Mouse (Mus musculus): ENCODE measurements at regions not wholly inside any gene's neighbourhood (a gene's known extent, or its start where the extent isn't known, plus 50 kb on each side); places are given as distances from the start of the nearest gene placed in this dataset.

GRCm38 (mm10) chr9:61016673-61017072 lies 222.3 kb downstream of the Uaca start:
- no peak for ATAC-seq (ENCODE audit: low FRiP score, low read depth)
- H3K4me1 ChIP-seq (ENCODE audit: control insufficient read depth, insufficient read depth, low read length): peaks cover 23% of the 10 kb centered on the region; the same call in 1 of the 2 replicates

GRCm38 (mm10) chr9:61019938-61020337 lies 225.6 kb downstream of the Uaca start:
- no peaks in the 10 kb centered on the region for H3K36me3 ChIP-seq (ENCODE audit: control insufficient read depth, insufficient read depth, low read length)
- no peak overlapping the region for H3K9ac ChIP-seq (ENCODE audit: low read depth, low read length, severe bottlenecking)
- H3K27me3 ChIP-seq (ENCODE audit: control insufficient read depth, insufficient read depth, low read length): no peaks in the 10 kb centered on the region
- peaks cover 14% of the 10 kb centered on the region; the same call in 1 of the 2 replicates for H3K4me1 ChIP-seq (ENCODE audit: control insufficient read depth, insufficient read depth, low read length)
- 69% methylated on average over 4 of the region's 4 CpGs for WGBS
- no peak for ATAC-seq (ENCODE audit: low FRiP score, low read depth)
- H3K4me2 ChIP-seq (replicated peaks; ENCODE audit: low read depth, low read length, severe bottlenecking): no peak overlapping the region
- H3K4me3 ChIP-seq (replicated peaks; ENCODE audit: low read length): no peak overlapping the region
- H3K27ac ChIP-seq (replicated peaks; ENCODE audit: low read depth, low read length): no peak overlapping the region
- DNase-seq (ENCODE audit: low spot score): no peak
- TF ChIP-seq POLR2A (IDR thresholded peaks at IDR 0.05; ENCODE audit: borderline replicate concordance, extremely low read depth, insufficient read depth, insufficient read length): no peak
- no peaks in the 10 kb centered on the region for H3K9me3 ChIP-seq (ENCODE audit: control insufficient read depth, low read length)

More at GRCm38 (mm10) chr9:61016673-61017072, 222.3 kb downstream of the Uaca start:
- TF ChIP-seq POLR2A (IDR thresholded peaks at IDR 0.05; ENCODE audit: borderline replicate concordance, extremely low read depth, insufficient read depth, insufficient read length): no peak
- 18% methylated on average over 10 of the region's 10 CpGs for WGBS
- Histone ChIP-seq H3K9ac (ENCODE audit: low read depth, low read length, severe bottlenecking) (no peak overlapping the region), H3K9me3 (ENCODE audit: control insufficient read depth, low read length) (no peaks in the 10 kb centered on the region; the same call in 1 of the 2 replicates), H3K36me3 (ENCODE audit: control insufficient read depth, insufficient read depth, low read length) (no peaks in the 10 kb centered on the region), H3K4me3 (replicated peaks; ENCODE audit: low read length) (no peak overlapping the region), H3K27me3 (ENCODE audit: control insufficient read depth, insufficient read depth, low read length) (no peaks in the 10 kb centered on the region), H3K27ac (replicated peaks; ENCODE audit: low read depth, low read length) (no peak overlapping the region), H3K4me2 (replicated peaks; ENCODE audit: low read depth, low read length, severe bottlenecking) (no peak overlapping the region)
- peak; percentile 33 for DNase-seq (ENCODE audit: low spot score)

GRCm38 (mm10) chr9:61021810-61022209 lies 227.5 kb downstream of the Uaca start:
- 0 out of 2 replicates have a peak, but pooled peaks cover 3% of the 10 kb centered on the region for H3K4me1 ChIP-seq (ENCODE audit: control insufficient read depth, insufficient read depth, low read length)
- H3K4me2 ChIP-seq (replicated peaks; ENCODE audit: low read depth, low read length, severe bottlenecking): no peak overlapping the region
- H3K27ac ChIP-seq (replicated peaks; ENCODE audit: low read depth, low read length): no peak overlapping the region
- peaks cover 4% of the 10 kb centered on the region; the same call in 1 of the 2 replicates for H3K27me3 ChIP-seq (ENCODE audit: control insufficient read depth, insufficient read depth, low read length)
- no peak for TF ChIP-seq POLR2A (IDR thresholded peaks at IDR 0.05; ENCODE audit: borderline replicate concordance, extremely low read depth, insufficient read depth, insufficient read length)
- H3K9ac ChIP-seq (ENCODE audit: low read depth, low read length, severe bottlenecking): no peak overlapping the region
- H3K9me3 ChIP-seq (ENCODE audit: control insufficient read depth, low read length): no peaks in the 10 kb centered on the region
- WGBS: 84% methylated on average over 5 of the region's 5 CpGs
- no peak for ATAC-seq (ENCODE audit: low FRiP score, low read depth)
- no peaks in the 10 kb centered on the region for H3K36me3 ChIP-seq (ENCODE audit: control insufficient read depth, insufficient read depth, low read length)
- H3K4me3 ChIP-seq (replicated peaks; ENCODE audit: low read length): no peak overlapping the region
- no peak for DNase-seq (ENCODE audit: low spot score)

GRCm38 (mm10) chr9:61022371-61023026 lies 228.2 kb downstream of the Uaca start:
- no peak overlapping the region for H3K9ac ChIP-seq (ENCODE audit: low read depth, low read length, severe bottlenecking)
- no peak overlapping the region for H3K27ac ChIP-seq (replicated peaks; ENCODE audit: low read depth, low read length)
- no peaks in the 10 kb centered on the region for H3K36me3 ChIP-seq (ENCODE audit: control insufficient read depth, insufficient read depth, low read length)
- H3K4me1 ChIP-seq (ENCODE audit: control insufficient read depth, insufficient read depth, low read length): no peaks in the 10 kb centered on the region
- DNase-seq (ENCODE audit: low spot score) (no peak), ATAC-seq (ENCODE audit: low FRiP score, low read depth) (no peak)
- TF ChIP-seq POLR2A (IDR thresholded peaks at IDR 0.05; ENCODE audit: borderline replicate concordance, extremely low read depth, insufficient read depth, insufficient read length): no peak
- no peaks in the 10 kb centered on the region for H3K9me3 ChIP-seq (ENCODE audit: control insufficient read depth, low read length)
- WGBS: 83% methylated on average over 6 of the region's 6 CpGs
- peaks cover 4% of the 10 kb centered on the region; the same call in 1 of the 2 replicates for H3K27me3 ChIP-seq (ENCODE audit: control insufficient read depth, insufficient read depth, low read length)
- H3K4me3 ChIP-seq (replicated peaks; ENCODE audit: low read length): no peak overlapping the region
- H3K4me2 ChIP-seq (replicated peaks; ENCODE audit: low read depth, low read length, severe bottlenecking): no peak overlapping the region

- ATAC-seq (ENCODE audit: low FRiP score, low read depth) (no peak), DNase-seq (ENCODE audit: low spot score) (no peak)
- H3K4me2 ChIP-seq (replicated peaks; ENCODE audit: low read depth, low read length, severe bottlenecking): no peak overlapping the region
- no peaks in the 10 kb centered on the region for H3K9me3 ChIP-seq (ENCODE audit: control insufficient read depth, low read length)
- no peak overlapping the region for H3K27ac ChIP-seq (replicated peaks; ENCODE audit: low read depth, low read length)
- no peaks in the 10 kb centered on the region for H3K36me3 ChIP-seq (ENCODE audit: control insufficient read depth, insufficient read depth, low read length)
- no peak overlapping the region for H3K4me3 ChIP-seq (replicated peaks; ENCODE audit: low read length)
- no peaks in the 10 kb centered on the region for H3K4me1 ChIP-seq (ENCODE audit: control insufficient read depth, insufficient read depth, low read length)
- TF ChIP-seq POLR2A (IDR thresholded peaks at IDR 0.05; ENCODE audit: borderline replicate concordance, extremely low read depth, insufficient read depth, insufficient read length): no peak
- no peak overlapping the region for H3K9ac ChIP-seq (ENCODE audit: low read depth, low read length, severe bottlenecking)
- WGBS: 84% methylated on average over 6 of the region's 6 CpGs
- H3K27me3 ChIP-seq (ENCODE audit: control insufficient read depth, insufficient read depth, low read length): peaks cover 4% of the 10 kb centered on the region; the same call in 1 of the 2 replicates
Observed at GRCm38 (mm10) chr9:61025341-61025740, 231.0 kb downstream of the Uaca start.
